Mouse (Mus musculus) cerebellum, adult 2 months (tissue): ENCODE data around the gene Armc12. TPM values are rescaled to one million over a fixed set of nuclear protein-coding genes. Genes with fewer than 3 reads are reported as not detected.

Source experiments
- DNase-seq, 2 experiments: peaks; one replicate each; pipeline ENCODE4 v3.0.0; 2021
- H3K27ac ChIP-seq: fragments of 200-500 bp; 2 replicates; pipeline ENCODE4 v1.5.1; 2012; ENCODE audit warnings: low read length, control low read depth, inconsistent platforms; ENCODE audit not compliant: insufficient read depth
- H3K27me3 ChIP-seq: fragments of 200-500 bp; 2 replicates; pipeline ENCODE4 v1.6.1; 2012; ENCODE audit warnings: inconsistent platforms, mild to moderate bottlenecking, low read length, moderate library complexity; ENCODE audit not compliant: control insufficient read depth, insufficient read depth
- H3K4me1 ChIP-seq: fragments of 200-500 bp; 2 replicates; pipeline ENCODE4 v1.6.1; 2011; ENCODE audit warnings: low read length; ENCODE audit not compliant: control insufficient read depth, insufficient read depth
- H3K4me3 ChIP-seq: fragments of 200-500 bp; replicated peaks from 2 replicates; pipeline ENCODE3; 2011; ENCODE audit warnings: mild to moderate bottlenecking, low read depth, low read length, control low read depth; ENCODE audit not compliant: insufficient read depth
- CTCF ChIP-seq: fragments of 200-500 bp; IDR thresholded peaks from 2 replicates; pipeline ENCODE4 v1.5.1; 2011; ENCODE audit warnings: low read depth, mild to moderate bottlenecking, control low read depth, low read length, moderate library complexity, borderline replicate concordance; ENCODE audit not compliant: insufficient read depth
- POLR2A ChIP-seq: fragments of 200-500 bp; IDR thresholded peaks from 2 replicates; pipeline ENCODE4 v1.6.1; 2011; ENCODE audit warnings: low read length, control low read depth, borderline replicate concordance; ENCODE audit not compliant: insufficient read depth
- WGBS: fragments of 180-500 bp; shearing (Covaris S2); methylation state at CpG from one replicate; pipeline ENCODE4 v1.1.7; 2018; 5-methylcytosine and 5-hydroxymethylcytosine counted together
- polyA plus RNA-seq: library from polyadenylated mRNA; depleted of rRNA; stranded (reverse); fragments of >200 nt; gene quantifications from 2 replicates; pipeline ENCODE4 v1.2.3, GENCODE M21; 2012; rRNA removed

Gene Armc12
- polyA plus RNA-seq, result not detected in 2 replicates

DNA sequence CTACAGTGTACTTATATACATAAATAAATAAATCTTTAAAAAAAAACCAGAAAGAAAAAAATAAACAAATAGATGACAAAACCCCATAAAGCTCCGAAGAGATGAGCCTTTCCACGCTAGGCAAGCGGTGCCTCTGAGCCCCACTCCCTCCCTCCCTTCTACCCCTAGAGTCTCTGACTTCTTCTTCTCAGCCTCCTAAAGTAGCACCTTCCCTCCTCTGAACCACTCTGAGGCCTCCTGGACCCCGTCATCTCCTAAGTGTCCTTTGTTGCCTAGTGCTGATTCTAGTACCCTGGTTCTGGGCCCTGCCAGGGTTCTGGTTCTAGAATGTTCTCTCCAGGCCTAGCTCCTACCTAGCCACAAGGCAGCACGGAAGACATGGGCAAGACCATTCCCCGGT, at the start of gene Armc12:
Gene Armc12, plus strand, starts transcription at position 301 of the 400 bp plus-strand sequence.
- no peak within 1 kb of the TSS for H3K4me3 ChIP-seq
- TF ChIP-seq CTCF, result no peak
- no peak for TF ChIP-seq POLR2A
- WGBS, result 91% methylated on average over 6 of the region's 6 CpGs
- no peak within 1 kb of the TSS for H3K27ac ChIP-seq
- H3K4me1 ChIP-seq, result 0 out of 2 replicates have a peak, but pooled peaks cover 2% of the 10 kb centered on the region
- no peak for DNase-seq
- H3K27me3 ChIP-seq, result no peaks in the 10 kb centered on the region

DNA sequence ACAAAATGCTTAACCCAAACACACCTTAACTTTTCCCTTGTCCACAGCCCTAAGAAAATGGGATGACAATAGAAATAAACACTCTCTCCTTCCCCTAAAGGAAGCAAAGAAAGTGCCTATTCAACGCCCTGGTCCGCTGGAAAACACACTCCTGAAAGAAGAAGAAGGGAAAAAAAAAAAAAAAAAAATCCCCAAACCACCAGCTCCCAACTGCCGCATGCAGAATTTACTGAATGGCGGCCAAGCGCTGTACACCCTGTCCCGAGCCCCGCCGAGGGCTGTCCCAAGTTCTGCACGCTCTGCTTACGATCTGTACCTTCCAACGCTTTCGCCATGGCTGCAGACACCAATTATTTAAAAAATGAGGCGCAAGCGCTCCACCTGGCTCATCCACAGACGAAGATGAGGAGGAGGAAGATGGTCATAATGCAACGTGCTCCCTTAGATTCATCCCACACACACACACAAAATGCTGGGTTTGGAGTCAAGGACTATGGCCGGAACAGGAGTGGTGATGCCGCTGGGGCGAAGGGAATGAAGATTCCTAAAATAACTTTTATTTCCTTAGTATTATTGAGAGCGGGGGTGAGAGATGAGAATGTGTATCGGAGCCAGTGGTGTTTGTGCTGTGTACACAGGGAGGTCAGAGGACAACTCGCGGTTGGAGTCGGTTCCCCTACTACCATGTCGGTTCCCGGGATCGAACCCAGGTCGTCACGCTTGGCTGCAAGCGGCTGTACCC, 45.7 kb upstream of the Armc12 start:
- H3K4me1 ChIP-seq, result no peaks in the 10 kb centered on the region
- no peak overlapping the region for H3K27ac ChIP-seq
- TF ChIP-seq CTCF, result no peak
- TF ChIP-seq POLR2A, result no peak
- 3% methylated on average over 30 of the region's 30 CpGs for WGBS
- H3K4me3 ChIP-seq, result peak overlapping the region; percentile 54
- peak; percentile 19 to 37 for DNase-seq
- no peaks in the 10 kb centered on the region for H3K27me3 ChIP-seq

DNA sequence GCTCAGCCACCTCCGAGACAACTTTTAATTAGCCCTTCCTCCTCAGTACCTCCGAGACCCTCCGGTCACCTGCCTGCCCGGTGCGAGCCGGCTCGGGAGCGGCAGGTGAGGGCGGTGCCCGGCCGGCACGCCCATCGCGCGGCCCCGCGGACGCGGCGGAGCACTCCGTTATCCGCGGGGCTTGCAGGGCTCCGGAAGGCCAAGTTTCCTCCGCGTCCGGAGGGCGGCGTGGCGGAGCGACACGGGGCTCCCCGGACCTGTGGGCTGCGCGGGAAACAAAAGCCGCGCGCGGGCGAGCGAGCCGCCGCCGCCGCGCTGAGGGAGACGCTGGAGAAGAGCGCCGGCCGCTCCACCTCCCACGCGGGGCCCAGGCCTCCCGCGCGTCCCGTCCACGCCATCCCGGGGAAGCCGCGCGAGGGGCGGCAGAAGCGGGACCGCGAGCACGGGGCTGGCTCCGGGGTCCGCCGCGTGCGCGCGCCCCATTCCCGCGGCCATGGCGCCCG, 45.1 kb upstream of the Armc12 start:
- Histone ChIP-seq H3K4me3 (peak overlapping the region; percentile 54), H3K4me1 (no peaks in the 10 kb centered on the region), H3K27ac (0 out of 2 replicates have a peak overlapping the region, but pooled peaks have one; percentile 12), H3K27me3 (no peaks in the 10 kb centered on the region)
- DNase-seq, result peak in 1 of 2 experiments; percentile 52
- TF ChIP-seq POLR2A, result no peak
- TF ChIP-seq CTCF, result no peak
- WGBS, result 1% methylated on average over 69 of the region's 77 CpGs

DNA sequence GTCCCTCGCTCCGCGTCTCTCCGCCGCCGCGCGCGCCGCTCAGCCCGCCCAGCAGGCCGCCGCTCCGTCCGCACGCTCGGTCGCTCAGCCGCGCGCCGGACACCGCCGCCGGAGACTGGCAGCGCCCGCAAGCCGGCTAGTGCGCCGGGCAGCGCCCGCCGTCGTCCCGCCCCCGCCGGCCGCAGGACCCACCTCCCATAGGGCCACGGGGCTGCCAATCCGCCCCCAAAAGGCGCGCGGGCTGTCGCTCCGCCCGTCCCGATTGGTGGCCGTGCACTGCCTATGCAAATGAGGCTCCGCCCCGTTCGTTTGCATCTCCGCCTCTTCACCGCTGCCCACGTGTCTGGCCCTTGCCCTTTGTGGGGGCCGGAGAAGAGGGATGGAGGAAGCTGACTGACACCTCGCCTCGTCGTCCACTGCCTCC, 44.6 kb upstream of the Armc12 start:
- H3K4me3 ChIP-seq, result peak overlapping the region; percentile 65
- H3K27ac ChIP-seq, result 0 out of 2 replicates have a peak overlapping the region, but pooled peaks have one; percentile 12
- no peaks in the 10 kb centered on the region for H3K27me3 ChIP-seq
- DNase-seq, result peak; percentile 97 to 98
- TF ChIP-seq CTCF, result no peak
- peak; percentile 56 for TF ChIP-seq POLR2A
- H3K4me1 ChIP-seq, result no peaks in the 10 kb centered on the region
- WGBS, result under 1% methylated on average over 58 of the region's 58 CpGs

DNA sequence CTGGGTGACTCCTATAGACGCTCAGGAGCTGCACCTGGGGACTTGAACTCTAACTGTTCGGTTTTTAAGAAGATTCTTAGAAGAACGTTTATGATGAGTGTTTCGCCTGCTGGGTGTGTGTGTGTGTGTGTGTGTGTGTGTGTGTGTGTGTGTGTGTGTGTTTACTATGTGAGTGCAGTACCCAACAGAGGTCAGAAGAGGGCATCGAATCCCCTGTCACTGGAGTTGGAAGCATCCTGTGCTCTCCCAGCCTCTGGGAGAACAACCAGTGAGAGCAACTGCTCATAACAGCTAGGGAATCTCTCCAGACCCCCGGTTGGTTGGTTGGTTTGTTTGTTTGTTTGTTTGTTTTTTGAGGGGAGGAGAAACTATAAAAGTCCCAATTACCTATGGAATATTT, 43.9 kb upstream of the Armc12 start:
- no peak for DNase-seq
- Histone ChIP-seq H3K4me1 (no peaks in the 10 kb centered on the region), H3K27ac (no peak overlapping the region), H3K27me3 (no peaks in the 10 kb centered on the region), H3K4me3 (no peak overlapping the region)
- 84% methylated on average over 6 of the region's 6 CpGs for WGBS
- no peak for TF ChIP-seq CTCF
- TF ChIP-seq POLR2A, result no peak

DNA sequence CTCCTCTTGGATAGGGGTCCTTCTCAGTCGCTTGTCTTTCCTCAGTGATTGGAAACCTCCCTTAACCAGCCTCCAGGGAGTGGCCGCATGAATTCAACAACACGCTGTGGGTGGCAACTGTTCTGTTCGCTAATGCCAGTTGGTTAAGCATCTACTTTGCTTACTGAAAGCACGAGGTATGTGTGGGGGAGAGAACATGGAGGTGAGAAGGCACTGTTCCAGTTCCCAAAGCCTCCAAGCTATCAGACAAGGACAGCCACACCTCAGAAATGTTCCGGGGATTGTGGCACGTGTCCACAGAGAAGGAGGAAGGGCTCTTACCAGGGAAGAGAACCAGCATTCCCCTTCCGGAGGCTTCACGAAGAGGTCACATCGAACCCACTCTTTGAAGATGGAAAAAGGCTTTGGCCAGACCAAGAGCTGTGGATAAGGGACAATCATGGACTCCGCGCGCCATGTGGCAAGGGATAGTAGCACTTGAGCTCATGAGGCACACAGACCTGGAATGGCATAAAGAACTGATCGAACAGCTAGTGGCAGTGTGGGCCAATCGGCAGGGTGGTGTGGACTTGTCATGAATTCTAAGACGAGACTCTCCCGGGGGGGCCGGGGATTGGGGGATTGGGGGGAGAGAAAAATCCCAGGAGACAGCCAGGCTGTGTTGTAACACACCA, 42.9 kb upstream of the Armc12 start:
- 83% methylated on average over 18 of the region's 18 CpGs for WGBS
- TF ChIP-seq CTCF, result no peak
- no peak for TF ChIP-seq POLR2A
- Histone ChIP-seq H3K27ac (no peak overlapping the region), H3K27me3 (no peaks in the 10 kb centered on the region), H3K4me3 (no peak overlapping the region), H3K4me1 (no peaks in the 10 kb centered on the region)
- DNase-seq, result no peak

DNA sequence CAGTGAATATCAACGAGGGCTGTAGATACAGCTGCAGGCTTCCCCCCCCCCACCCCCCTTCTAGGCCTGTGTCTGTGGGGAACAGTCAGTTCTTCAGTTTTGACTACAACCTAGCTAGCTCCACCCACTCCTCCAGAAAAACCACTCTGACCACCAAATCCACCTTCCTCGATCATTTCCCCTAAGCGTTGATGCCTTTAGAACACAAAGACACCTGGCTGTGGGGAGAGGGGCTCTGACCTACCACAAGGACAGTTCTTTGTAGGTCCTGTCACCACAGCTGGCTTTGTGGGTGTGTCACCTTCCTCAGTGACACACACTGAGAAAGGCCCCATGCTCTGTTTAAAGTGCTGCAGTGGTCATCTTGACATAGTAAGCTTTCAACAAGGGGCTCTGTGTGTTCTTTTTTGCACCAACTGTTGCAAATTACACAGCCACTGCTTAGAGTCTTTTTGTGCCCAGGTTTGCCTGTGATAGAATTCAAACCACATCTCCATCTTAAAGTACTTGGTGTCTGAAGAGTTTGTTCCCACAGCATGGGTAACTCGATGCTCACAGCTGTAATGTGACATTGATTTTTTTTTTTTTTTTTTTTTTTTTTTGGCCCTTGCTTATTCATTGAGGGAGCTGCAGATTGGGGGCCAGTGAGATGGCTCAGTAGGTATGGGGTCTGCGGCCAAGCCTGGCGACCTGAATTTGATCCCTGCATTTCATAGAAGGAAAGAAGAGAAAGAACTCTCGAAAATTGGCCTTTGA, 42.2 kb upstream of the Armc12 start:
- no peak for DNase-seq
- no peaks in the 10 kb centered on the region for H3K4me1 ChIP-seq
- no peaks in the 10 kb centered on the region for H3K27me3 ChIP-seq
- WGBS, result 67% methylated on average over 7 of the region's 7 CpGs
- no peak overlapping the region for H3K4me3 ChIP-seq
- H3K27ac ChIP-seq, result no peak overlapping the region
- TF ChIP-seq POLR2A, result no peak
- TF ChIP-seq CTCF, result no peak
